Mouse (Mus musculus) heart, postnatal 0 days (tissue): ENCODE results near the gene Gm17428.

Experiments
- CTCF ChIP-seq: IDR thresholded peaks from 2 replicates; pipeline ENCODE4 v1.5.1; 2016; ENCODE audit warnings: antibody characterized with exemption, control low read depth, low read depth
- EP300 ChIP-seq: IDR thresholded peaks from 2 replicates; pipeline ENCODE4 v1.6.1; 2016; ENCODE audit warnings: antibody characterized with exemption, low read depth

DNA sequence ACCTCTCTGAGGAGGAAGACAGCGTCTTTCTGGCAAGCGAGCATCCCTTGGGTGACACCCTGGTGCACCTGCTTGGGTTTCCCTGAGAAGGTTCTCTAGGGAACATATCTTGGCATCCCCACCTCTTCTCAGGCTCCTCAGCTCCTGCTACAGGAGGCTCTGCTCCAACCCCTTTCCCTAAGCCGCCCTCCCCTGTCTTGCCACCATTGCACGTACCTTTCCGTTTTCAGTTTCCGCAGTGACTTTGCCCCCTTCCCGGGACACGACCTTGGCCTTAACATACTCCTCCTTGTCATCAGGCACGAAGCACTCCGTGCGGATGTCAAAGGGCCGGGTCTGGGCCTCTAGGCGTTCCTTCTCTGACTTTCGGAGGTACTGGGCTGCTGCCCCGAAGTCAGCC, 11.7 kb upstream of the Gm17428 start:
- no peak for TF ChIP-seq CTCF
- 0 out of 2 replicates have a peak, but pooled peaks have one; percentile 14 for TF ChIP-seq EP300
